27 mouse cellular contexts compared by ENCODE assay signal in the genomic region with DNA sequence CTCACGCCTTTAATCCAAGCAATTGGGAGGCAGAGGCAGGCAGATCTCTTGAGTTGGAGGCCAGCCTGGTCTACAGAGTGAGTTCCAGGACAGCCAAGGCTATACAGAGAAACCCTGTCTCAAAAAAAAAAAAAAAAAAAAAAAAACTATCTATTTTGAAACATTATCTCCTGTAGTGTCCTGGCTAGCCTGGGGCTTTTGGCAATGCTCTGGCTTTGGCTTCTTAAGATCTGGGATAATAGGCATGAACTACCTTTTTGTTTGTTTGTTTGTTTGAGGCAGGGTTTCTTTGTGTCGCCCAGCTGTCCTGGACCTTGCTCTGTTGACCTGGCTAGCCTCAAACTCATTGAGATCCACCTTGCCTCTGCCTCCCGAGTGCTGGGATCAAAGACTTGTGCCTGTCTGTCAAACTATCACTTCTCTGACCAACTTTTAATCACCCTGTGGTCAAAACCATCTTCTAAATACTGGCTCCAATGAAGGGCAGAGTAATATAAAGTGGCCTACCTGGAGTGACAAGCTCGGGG. TPM values are rescaled to one million over a fixed set of nuclear protein-coding genes. Genes with fewer than 3 reads are reported as not detected.
"Had no signal": no experiment of that assay in that cellular context is flagged by ENCODE, and none has a peak within 500 bp of the region (broad histone marks: within the 10 kb centered on the region; RNA-seq: fewer than 3 reads in every experiment).

No protein-coding gene starts in this region.

- H3K4me3 ChIP-seq: lung, embryonic 15.5 days; megakaryocyte, embryonic 14.5 days; midbrain, embryonic 12.5 days; midbrain, embryonic 15.5 days; neural tube, embryonic 12.5 days; stomach, embryonic 15.5 days had no signal

- H3K9ac ChIP-seq: liver, embryonic 14.5 days; lung, embryonic 15.5 days; midbrain, embryonic 12.5 days; midbrain, embryonic 15.5 days; neural tube, embryonic 12.5 days; stomach, embryonic 15.5 days had no signal

- DNase-seq: lung, adult 2 months; lung, postnatal 14 days; lung, postnatal 36 days; retina, postnatal 1 day; right cerebral cortex, adult 18-20 months; right cerebral cortex, postnatal 25 days; right cerebral cortex, postnatal 4 days; spleen, adult 18-20 months; thymus, postnatal 14 days; thymus, postnatal 4 days had no signal

- H3K27ac ChIP-seq: liver, embryonic 14.5 days; lung, embryonic 15.5 days; macrophage; midbrain, embryonic 12.5 days; midbrain, embryonic 15.5 days; neural tube, embryonic 12.5 days; stomach, embryonic 15.5 days had no signal

- H3K9me3 ChIP-seq: lung, embryonic 15.5 days; megakaryocyte, embryonic 14.5 days; midbrain, embryonic 12.5 days; midbrain, embryonic 15.5 days; neural tube, embryonic 12.5 days; stomach, embryonic 15.5 days had no signal

- H3K4me2 ChIP-seq: liver, embryonic 11.5 days; lung, embryonic 15.5 days; midbrain, embryonic 12.5 days; midbrain, embryonic 15.5 days; neural tube, embryonic 12.5 days; stomach, embryonic 15.5 days had no signal

- ATAC-seq: lung, postnatal 0 days; midbrain, embryonic 15.5 days had no signal

- H3K27me3 ChIP-seq: stomach, embryonic 15.5 days had no signal

- H3K36me3 ChIP-seq: lung, embryonic 15.5 days; midbrain, embryonic 12.5 days; midbrain, embryonic 15.5 days; neural tube, embryonic 12.5 days; stomach, embryonic 15.5 days had no signal

RNA-seq across cellular contexts. Expression of a gene that starts 8.3 kb away (rescaled TPM):
- total RNA-seq: megakaryocyte progenitor cell, adult 5-6 weeks; midbrain, postnatal 0 days; monocyte, adult 5-6 weeks; neutrophil, adult 5-6 weeks had no signal
- polyA plus RNA-seq: liver, embryonic 11.5 days; liver, embryonic 14.5 days; liver, embryonic 16.5 days; lung, embryonic 15.5 days; macrophage; midbrain, embryonic 12.5 days; midbrain, postnatal 0 days; neural tube, embryonic 12.5 days; neural tube, embryonic 14.5 days; stomach, embryonic 15.5 days; stomach, postnatal 0 days had no signal
